7 mouse cellular contexts compared by ENCODE assay signal in the genomic region with DNA sequence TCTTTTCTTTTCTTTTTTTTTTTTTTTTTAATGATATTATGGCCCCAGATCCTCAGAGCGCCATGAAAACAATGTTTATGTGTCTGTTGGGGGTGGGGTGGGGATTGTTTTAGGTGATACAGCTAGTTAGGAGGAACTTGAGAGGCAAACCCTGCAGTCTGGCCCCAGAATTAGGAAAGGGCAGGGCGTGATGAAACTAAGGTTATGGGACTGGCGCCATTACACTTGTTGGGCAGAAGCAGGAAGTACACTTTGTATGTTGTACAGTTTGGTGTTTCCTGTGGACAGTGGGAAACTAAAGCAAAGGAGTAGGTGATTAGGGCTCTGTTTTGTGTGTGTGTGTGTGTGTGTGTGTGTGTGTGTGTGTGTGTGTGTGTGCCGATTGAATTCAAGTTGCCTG. TPM values are rescaled to one million over a fixed set of nuclear protein-coding genes. Genes with fewer than 3 reads are reported as not detected.
DNase-seq lines count a peak whose midpoint lies in the region; ATAC-seq and TF ChIP-seq lines count a peak whose summit lies in the region.

No protein-coding gene starts in this region.

- no peak for TF ChIP-seq CTCF in CH12.LX (conservative IDR thresholded peaks at IDR 0.05 in 1 of 2, IDR thresholded peaks at IDR 0.05 in 1 of 2; ENCODE audit: low read depth in 2 of 2, low read length in 2 of 2)

- in situ Hi-C loops in CH12.LX (cut with MboI; ENCODE audit: low pct_ligation_motif_present, low pct_unique_long_range_greater_than_20kb, low sequenced_read_pairs) = no loop called here

- H3K4me1 ChIP-seq in CH12.LX (ENCODE audit: control insufficient read depth in 1 of 2, insufficient read depth in 2 of 2) = peaks cover 3 to 29% of the 10 kb centered on the region in 2 experiments
- peaks cover 26% of the 10 kb centered on the region for H3K4me1 ChIP-seq in forebrain, embryonic 13.5 days
- peaks cover 20% of the 10 kb centered on the region for H3K4me1 ChIP-seq in limb, embryonic 12.5 days (replicated peaks)
- H3K4me1 ChIP-seq in midbrain, embryonic 12.5 days = peaks cover 19% of the 10 kb centered on the region

- 49% methylated on average over 4 of the region's 4 CpGs for WGBS in forebrain, embryonic 13.5 days
- WGBS in limb, embryonic 12.5 days = 44% methylated on average over 4 of the region's 4 CpGs
- WGBS in midbrain, embryonic 12.5 days = 40% methylated on average over 3 of the region's 4 CpGs

- H3K9ac ChIP-seq in CH12.LX (ENCODE audit: insufficient read depth, low read depth) = peak overlapping the region; percentile 90
- no peak overlapping the region for H3K9ac ChIP-seq in forebrain, embryonic 13.5 days
- H3K9ac ChIP-seq in limb, embryonic 12.5 days (replicated peaks) = no peak overlapping the region
- no peak overlapping the region for H3K9ac ChIP-seq in midbrain, embryonic 12.5 days (replicated peaks)

- peak overlapping the region; percentile 74 for H3K27ac ChIP-seq in CH12.LX (ENCODE audit: insufficient read depth, low read depth)
- H3K27ac ChIP-seq in forebrain, embryonic 13.5 days = no peak overlapping the region
- no peak overlapping the region for H3K27ac ChIP-seq in limb, embryonic 12.5 days
- no peak overlapping the region for H3K27ac ChIP-seq in midbrain, embryonic 12.5 days (replicated peaks)

- H3K4me2 ChIP-seq in CH12.LX (ENCODE audit: insufficient read depth, low read depth, poor library complexity, severe bottlenecking) = peak overlapping the region; percentile 86
- peak overlapping the region; percentile 78 for H3K4me2 ChIP-seq in forebrain, embryonic 13.5 days
- peak overlapping the region; percentile 61 for H3K4me2 ChIP-seq in limb, embryonic 12.5 days
- H3K4me2 ChIP-seq in midbrain, embryonic 12.5 days (replicated peaks) = peak overlapping the region; percentile 80

- no peak for TF ChIP-seq RAD21 in CH12.LX (IDR thresholded peaks at IDR 0.05; ENCODE audit: low read depth, low read length)

- no peaks in the 10 kb centered on the region for H3K9me3 ChIP-seq in CH12.LX (replicated peaks; ENCODE audit: low read length)
- no peaks in the 10 kb centered on the region for H3K9me3 ChIP-seq in forebrain, embryonic 13.5 days (replicated peaks)
- no peaks in the 10 kb centered on the region for H3K9me3 ChIP-seq in limb, embryonic 12.5 days
- H3K9me3 ChIP-seq in midbrain, embryonic 12.5 days = no peaks in the 10 kb centered on the region

- TF ChIP-seq POLR2A in CH12.LX (IDR thresholded peaks at IDR 0.05; ENCODE audit: low read depth, low read length) = peak; percentile 32; the same call in 1 of the 2 replicates

- no peaks in the 10 kb centered on the region for H3K27me3 ChIP-seq in CH12.LX (replicated peaks)
- H3K27me3 ChIP-seq in forebrain, embryonic 13.5 days = no peaks in the 10 kb centered on the region
- H3K27me3 ChIP-seq in limb, embryonic 12.5 days = no peaks in the 10 kb centered on the region
- H3K27me3 ChIP-seq in midbrain, embryonic 12.5 days = no peaks in the 10 kb centered on the region

- peaks cover 25 to 46% of the 10 kb centered on the region in 2 experiments for H3K36me3 ChIP-seq in CH12.LX (replicated peaks in 1 of 2; ENCODE audit: control insufficient read depth in 1 of 2, insufficient read depth in 1 of 2, low read length in 1 of 2)
- peaks cover 35% of the 10 kb centered on the region for H3K36me3 ChIP-seq in forebrain, embryonic 13.5 days (ENCODE audit: poor library complexity, severe bottlenecking)
- peaks cover 41% of the 10 kb centered on the region for H3K36me3 ChIP-seq in limb, embryonic 12.5 days
- H3K36me3 ChIP-seq in midbrain, embryonic 12.5 days = peaks cover 23% of the 10 kb centered on the region

- DNase-seq in A20 (ENCODE audit: low read depth, low spot score) = peak; percentile 86
- DNase-seq in CH12.LX (ENCODE audit: extremely low read depth) = peak; percentile 65
- no peak for DNase-seq in urinary bladder, postnatal 36 days (ENCODE audit: low spot score in 2 of 2)
- DNase-seq in left cerebral cortex, adult 11 months (ENCODE audit: low spot score) = no peak

- no peak for TF ChIP-seq EP300 in CH12.LX (IDR thresholded peaks at IDR 0.05; ENCODE audit: low read length)

- H3K4me3 ChIP-seq in CH12.LX (replicated peaks in 1 of 3; ENCODE audit: low read depth in 2 of 3, low read length in 2 of 3, poor library complexity in 1 of 3) = peak overlapping the region; percentile 81 to 93 (median 87)
- peak overlapping the region; percentile 94; the same call in 1 of the 2 replicates for H3K4me3 ChIP-seq in forebrain, embryonic 13.5 days
- peak overlapping the region; percentile 95 for H3K4me3 ChIP-seq in limb, embryonic 12.5 days (replicated peaks)
- H3K4me3 ChIP-seq in midbrain, embryonic 12.5 days = peak overlapping the region; percentile 97; the same call in 1 of the 2 replicates

- ATAC-seq in forebrain, embryonic 13.5 days = no peak
- ATAC-seq in limb, embryonic 12.5 days (ENCODE audit: insufficient number of reproducible peaks, insufficient read depth, low FRiP score, low TSS enrichment, low read depth) = no peak
- ATAC-seq in midbrain, embryonic 12.5 days (ENCODE audit: low FRiP score, low read depth) = no peak

- dilution Hi-C loops in CH12.LX (cut with MboI; ENCODE audit: extremely low pct_ligation_motif_present, extremely low pct_unique_long_range_greater_than_20kb, low sequenced_read_pairs) = no loop called here

- H3K79me2 ChIP-seq in CH12.LX (replicated peaks; ENCODE audit: control insufficient read depth, extremely low read depth, insufficient read depth, poor library complexity, severe bottlenecking) = peaks cover 17% of the 10 kb centered on the region

TF ChIP-seq in CH12.LX, 34 proteins besides CTCF, POLR2A, EP300 and RAD21:
- no peak for TF ChIP-seq BHLHE40 (IDR thresholded peaks at IDR 0.05; ENCODE audit: low read depth, low read length)
- no peak for TF ChIP-seq MAX (IDR thresholded peaks at IDR 0.05; ENCODE audit: low read length)
- peak; percentile 68; the same call in 1 of the 2 replicates for TF ChIP-seq POLR2AphosphoS2 (IDR thresholded peaks at IDR 0.05; ENCODE audit: low read depth, low read length)
- TF ChIP-seq HCFC1 (IDR thresholded peaks at IDR 0.05; ENCODE audit: low read depth, low read length) = no peak
- TF ChIP-seq ELF1 (IDR thresholded peaks at IDR 0.05; ENCODE audit: low read depth, low read length) = peak; percentile 70
- 0 out of 2 replicates have a peak, but pooled peaks have one; percentile 18 for TF ChIP-seq TCF12 (IDR thresholded peaks at IDR 0.05; ENCODE audit: low read depth, low read length)
- TF ChIP-seq RCOR1 (conservative IDR thresholded peaks at IDR 0.05; ENCODE audit: low read depth, low read length) = no peak
- peak; percentile 37; the same call in 1 of the 2 replicates for TF ChIP-seq MEF2A (IDR thresholded peaks at IDR 0.05; ENCODE audit: borderline replicate concordance, low read depth, low read length)
- TF ChIP-seq CHD1 (IDR thresholded peaks at IDR 0.05; ENCODE audit: low read depth, low read length) = no peak
- no peak for TF ChIP-seq CHD2 (IDR thresholded peaks at IDR 0.05; ENCODE audit: low read length)

RNA-seq across cellular contexts. Expression of a gene that starts 0.8 kb away (rescaled TPM):
- total RNA-seq in CH12.LX (2012; rRNA removed) (23.5 and 27.4 TPM in 2 replicates), CH12.LX (2014; rRNA removed) (12.7 and 15.6 TPM in 2 replicates)
- 30.9 and 32.0 TPM in 2 replicates for polyA plus RNA-seq in CH12.LX (2012; ENCODE audit: insufficient read length, low read depth)
- 13.4 and 15.6 TPM in 2 replicates for polyA plus RNA-seq in forebrain, embryonic 13.5 days (2015; fragmentation: Nextera tagmentation; extraction: Ambion mirVana)
- 31.1 and 39.1 TPM in 2 replicates for polyA plus RNA-seq in limb, embryonic 12.5 days (2016; fragmentation: Nextera tagmentation; extraction: Ambion mirVana)
- polyA plus RNA-seq in midbrain, embryonic 12.5 days (2016; fragmentation: Nextera tagmentation; extraction: Ambion mirVana) = 21.1 and 26.1 TPM in 2 replicates

RNA-seq across cellular contexts. Expression of a gene that starts 34.7 kb away (rescaled TPM):
- total RNA-seq in CH12.LX (2012; rRNA removed) (70.2 and 73.8 TPM in 2 replicates), CH12.LX (2014; rRNA removed) (59.8 and 60.0 TPM in 2 replicates)
- 211 and 216 TPM in 2 replicates for polyA plus RNA-seq in CH12.LX (2012; ENCODE audit: insufficient read length, low read depth)
- 173 and 187 TPM in 2 replicates for polyA plus RNA-seq in forebrain, embryonic 13.5 days (2015; fragmentation: Nextera tagmentation; extraction: Ambion mirVana)
- polyA plus RNA-seq in limb, embryonic 12.5 days (2016; fragmentation: Nextera tagmentation; extraction: Ambion mirVana) = 264 and 268 TPM in 2 replicates
- polyA plus RNA-seq in midbrain, embryonic 12.5 days (2016; fragmentation: Nextera tagmentation; extraction: Ambion mirVana) = 225 and 231 TPM in 2 replicates

RNA-seq across cellular contexts. Expression of a gene that starts 51.6 kb away (rescaled TPM):
- total RNA-seq in CH12.LX (2012; rRNA removed) (0.08 and 0.13 TPM in 2 replicates), CH12.LX (2014; rRNA removed) (not detected in 2 replicates)
- polyA plus RNA-seq in CH12.LX (2012; ENCODE audit: insufficient read length, low read depth) = 0.13 and 0.19 TPM in 2 replicates
- 1.0 and 1.4 TPM in 2 replicates for polyA plus RNA-seq in forebrain, embryonic 13.5 days (2015; fragmentation: Nextera tagmentation; extraction: Ambion mirVana)
- polyA plus RNA-seq in limb, embryonic 12.5 days (2016; fragmentation: Nextera tagmentation; extraction: Ambion mirVana) = 0.97 and 1.1 TPM in 2 replicates
- 1.1 and 1.2 TPM in 2 replicates for polyA plus RNA-seq in midbrain, embryonic 12.5 days (2016; fragmentation: Nextera tagmentation; extraction: Ambion mirVana)

RNA-seq across cellular contexts. Expression of a gene that starts 51.7 kb away (rescaled TPM):
- 22.7 and 27.5 TPM in 2 replicates for total RNA-seq in CH12.LX (2012; rRNA removed)
- 34.0 and 37.2 TPM in 2 replicates for total RNA-seq in CH12.LX (2014; rRNA removed)
- 10.7 and 15.3 TPM in 2 replicates for polyA plus RNA-seq in CH12.LX (2012; ENCODE audit: insufficient read length, low read depth)
- polyA plus RNA-seq in forebrain, embryonic 13.5 days (2015; fragmentation: Nextera tagmentation; extraction: Ambion mirVana) = 69.2 and 75.7 TPM in 2 replicates
- 58.6 and 62.8 TPM in 2 replicates for polyA plus RNA-seq in limb, embryonic 12.5 days (2016; fragmentation: Nextera tagmentation; extraction: Ambion mirVana)
- polyA plus RNA-seq in midbrain, embryonic 12.5 days (2016; fragmentation: Nextera tagmentation; extraction: Ambion mirVana) = 63.9 and 73.7 TPM in 2 replicates

Comparison
In these comparisons a context has a peak if more than half of its experiments do, and no peak if none do; other contexts are left out.
1. DNase-seq: peak in A20 (single experiment) and CH12.LX (single experiment); none in urinary bladder, postnatal 36 days (0 of 2) and left cerebral cortex, adult 11 months (single experiment).
2. Peak in every context shown above with its lines, with median percentiles within 50 percentile points of each other: H3K4me2 ChIP-seq and H3K4me3 ChIP-seq.